Mouse (Mus musculus) skeletal muscle tissue, adult 2 months (tissue): Measurements from ENCODE around the gene Gimap8.
"Not testable (repeated sequence)": the region's sequence is repeated elsewhere in the genome, so short reads cannot be mapped to it uniquely, and the experiment has no call there.

Experiments
- DNase-seq: peaks from one replicate; pipeline ENCODE4 v3.0.0-alpha.2; 2012; ENCODE audit warnings: low read depth, low spot score

Gimap8 gene

DNA sequence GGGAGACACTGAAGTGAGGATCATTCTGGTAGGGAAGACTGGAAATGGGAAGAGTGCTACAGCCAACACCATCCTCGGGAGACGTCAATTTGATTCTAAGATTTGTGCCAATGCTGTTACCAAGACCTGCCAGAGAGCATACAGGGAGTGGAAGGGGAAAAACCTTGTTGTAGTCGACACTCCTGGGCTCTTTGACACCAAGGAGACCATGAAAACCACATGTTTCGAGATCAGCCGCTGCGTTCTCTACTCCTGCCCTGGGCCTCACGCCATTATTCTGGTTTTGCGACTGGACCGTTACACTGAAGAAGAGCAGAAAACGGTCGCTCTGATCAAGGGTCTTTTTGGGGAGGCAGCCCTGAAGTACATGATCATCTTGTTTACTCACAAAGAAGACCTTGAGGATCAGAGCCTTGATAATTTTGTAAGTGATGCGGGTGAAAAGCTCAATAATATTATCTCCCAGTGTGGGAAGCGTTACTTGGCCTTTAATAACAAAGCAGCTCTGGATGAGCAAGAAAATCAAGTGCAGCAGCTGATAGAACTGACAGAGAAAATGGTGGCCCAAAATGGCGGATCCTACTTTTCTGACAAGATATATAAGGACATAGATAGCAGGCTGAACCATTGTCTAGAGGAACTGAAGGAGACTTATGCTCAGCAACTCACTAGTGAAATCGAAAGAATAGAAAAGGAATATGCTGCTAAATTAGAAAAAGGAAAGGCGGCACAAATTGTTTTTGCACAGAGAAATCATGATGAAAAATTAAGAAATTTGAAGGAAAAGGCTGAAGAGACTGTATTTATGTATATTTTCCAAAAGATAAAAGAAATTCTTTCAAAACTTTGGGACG, 30.7 kb downstream of the Gimap8 start:
- no peak for DNase-seq

DNA sequence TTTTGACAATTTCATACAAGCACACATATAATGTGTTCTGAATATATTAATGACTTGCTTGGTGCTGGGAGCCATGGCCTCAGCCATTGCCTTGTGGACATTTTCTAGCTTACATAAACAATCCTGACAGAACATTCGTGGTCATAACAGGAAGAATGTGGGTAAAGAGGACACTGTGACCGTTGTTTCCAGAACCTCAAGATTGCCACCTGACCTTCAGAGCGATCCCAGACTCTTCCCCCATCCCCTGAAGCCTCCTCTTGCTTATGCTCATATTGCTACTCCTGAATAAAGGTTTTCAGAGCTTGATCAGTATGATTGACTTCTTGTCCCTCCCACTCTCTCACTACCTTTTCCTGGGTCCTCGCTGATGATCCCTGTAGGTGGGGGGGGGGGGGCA, 31.4 kb downstream of the Gimap8 start:
- no peak for DNase-seq

DNA sequence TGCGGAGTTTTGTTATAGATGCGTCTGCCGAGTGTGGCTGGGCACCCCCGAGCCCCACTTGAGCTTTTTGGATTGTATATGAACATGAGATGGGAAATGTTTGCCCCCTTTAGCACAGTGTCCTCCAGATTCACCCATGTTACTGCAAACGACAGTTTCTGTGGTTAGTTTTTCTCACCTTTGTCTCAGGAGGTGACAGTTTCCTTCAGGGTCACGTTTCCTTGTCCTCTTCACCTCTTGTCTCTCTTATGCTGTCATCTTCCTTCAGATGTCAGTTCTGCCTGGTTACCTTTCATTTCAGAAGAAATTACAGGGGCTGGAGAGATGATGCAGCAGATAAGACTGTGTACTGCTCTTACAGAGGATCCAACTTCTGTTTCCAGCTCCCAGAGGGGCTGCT, 32.7 kb downstream of the Gimap8 start:
- no peak for DNase-seq

DNA sequence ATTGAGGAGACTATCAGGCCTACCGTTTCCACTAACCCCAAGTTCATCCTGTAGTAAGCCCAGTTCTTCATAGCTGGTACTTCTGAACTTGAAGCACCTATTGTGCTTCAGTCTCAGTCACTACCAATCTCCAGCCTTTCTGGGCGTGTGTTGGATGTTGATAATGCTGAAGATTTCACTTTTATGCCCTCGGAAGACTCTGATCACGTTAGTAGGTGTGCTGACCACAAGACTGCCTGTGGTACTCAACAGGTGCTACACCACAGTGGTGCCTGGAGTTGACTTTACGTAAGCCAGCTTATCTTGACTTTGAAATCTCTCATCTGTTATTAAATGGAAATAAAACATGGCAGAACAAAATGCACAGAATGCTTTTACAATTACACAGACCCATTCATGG, 33.4 kb downstream of the Gimap8 start:
- DNase-seq = no peak

DNA sequence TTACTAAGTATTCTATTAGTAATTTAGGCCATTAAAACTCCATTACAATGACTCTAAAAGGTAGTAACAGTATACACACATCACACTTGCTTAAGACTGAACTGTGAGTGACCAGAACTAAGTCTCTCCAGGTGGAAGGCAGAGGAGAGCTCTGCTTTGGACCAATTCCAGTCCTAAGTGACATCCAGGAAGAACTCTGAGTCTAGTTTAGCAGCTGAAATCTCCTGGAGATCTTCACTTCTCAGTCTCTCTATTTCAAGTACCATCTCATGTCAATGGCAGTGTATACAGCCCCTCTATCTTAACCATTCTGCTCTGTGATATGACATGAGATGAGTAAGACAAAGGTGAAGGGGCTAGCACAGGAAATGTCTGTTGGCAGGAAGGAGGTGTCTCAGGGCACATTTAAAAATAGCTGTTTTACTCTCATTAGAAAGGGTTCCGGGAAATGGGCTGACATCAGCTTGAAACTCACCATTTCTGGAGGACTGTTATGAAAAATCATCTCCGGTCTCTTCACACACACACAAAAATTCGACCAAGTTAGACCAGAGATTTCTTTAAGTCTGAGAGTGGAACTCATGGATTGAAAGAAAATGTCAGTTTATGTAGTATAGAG, 34.5 kb downstream of the Gimap8 start:
- DNase-seq = no peak

DNA sequence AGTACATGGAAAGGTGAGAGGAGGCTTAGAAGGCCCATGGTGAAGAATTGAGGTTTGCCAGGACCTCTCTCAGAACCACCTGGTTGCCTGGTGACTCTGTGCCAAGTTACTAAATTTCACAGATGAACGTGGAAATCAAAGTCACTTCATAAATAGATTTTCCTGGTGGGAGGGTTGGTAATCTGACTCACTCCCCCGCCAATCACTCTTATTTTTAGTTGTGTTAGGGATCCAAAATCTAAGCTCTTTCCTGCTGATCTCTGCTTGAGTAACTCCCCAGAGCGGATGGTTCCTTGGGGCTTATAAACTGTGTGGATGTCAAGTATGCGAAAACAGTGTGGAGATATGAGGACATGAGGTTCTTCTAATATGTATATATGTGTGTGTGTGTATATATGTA, 35.2 kb downstream of the Gimap8 start:
- no peak for DNase-seq

- not testable (repeated sequence) for DNase-seq
Observed at GRCm38 (mm10) chr6:48683263-48683821, 36.3 kb downstream of the Gimap8 start.

DNA sequence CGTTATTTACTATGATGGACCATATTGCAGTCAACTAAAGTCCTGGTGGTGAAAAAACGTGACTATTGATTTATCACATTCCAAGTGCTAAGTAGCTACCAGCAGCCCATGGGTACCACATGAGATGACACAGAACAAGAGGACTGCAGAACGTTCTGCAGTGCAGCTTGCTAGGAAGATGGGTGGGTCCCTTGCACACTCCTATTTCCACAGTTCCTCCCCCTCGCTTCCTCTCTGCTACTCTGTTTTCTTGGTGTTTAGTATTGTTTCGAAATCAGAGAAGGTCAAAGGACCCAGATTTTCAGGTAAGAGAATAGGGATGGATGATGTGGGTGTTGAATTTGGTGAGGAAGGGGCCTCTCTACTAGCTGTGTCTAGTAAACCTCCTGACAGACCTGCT, 37.3 kb downstream of the Gimap8 start, which contains the start of gene Gimap4:
Gene Gimap4, plus strand, starts transcription at position 231 of the 400 bp plus-strand sequence.
- DNase-seq = no peak

DNA sequence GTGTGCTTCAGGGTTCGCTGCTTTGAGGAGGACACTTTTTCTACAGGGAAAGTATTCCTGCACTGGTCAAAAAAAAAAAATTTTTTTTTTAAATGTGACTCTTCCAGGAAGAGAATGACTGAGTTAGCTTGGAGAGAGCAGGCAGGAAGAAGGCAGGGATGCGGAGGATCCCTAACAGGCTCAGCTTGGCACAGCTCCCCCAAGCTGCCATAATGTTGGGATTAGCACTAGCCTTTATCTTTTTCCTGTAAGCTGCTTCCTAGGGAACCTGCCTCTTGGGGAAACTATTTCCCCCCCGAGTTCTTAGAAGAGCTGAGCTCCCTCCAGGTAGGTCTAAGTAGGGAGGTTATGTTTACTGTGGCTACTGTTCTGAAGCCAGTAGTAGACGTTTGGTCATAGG, 37.8 kb downstream of the Gimap8 start:
- no peak for DNase-seq

GRCm38 (mm10) chr6:48685251-48685650, 38.2 kb downstream of the Gimap8 start:
- DNase-seq = no peak

GRCm38 (mm10) chr6:48685694-48686665, 38.9 kb downstream of the Gimap8 start:
- no peak for DNase-seq

DNA sequence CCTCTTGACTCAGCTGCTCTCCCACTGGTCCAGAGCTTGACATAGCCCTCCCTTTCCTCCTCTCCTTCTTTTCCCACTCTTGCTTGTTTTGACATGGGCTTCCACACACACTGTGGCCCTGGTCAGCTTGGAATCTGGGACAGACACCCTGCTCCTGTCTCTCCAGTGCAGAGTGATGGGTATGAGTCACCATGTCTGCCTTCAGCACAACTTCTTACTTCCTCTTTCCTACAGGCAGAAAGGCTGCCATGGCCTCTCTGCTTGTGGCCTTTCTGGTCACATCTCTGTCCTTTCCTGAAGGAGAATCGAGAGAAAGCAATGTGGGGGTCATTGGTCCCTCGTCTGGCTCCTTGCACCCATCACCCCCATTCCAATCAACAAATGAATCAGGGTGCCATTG, 40.0 kb downstream of the Gimap8 start:
- DNase-seq = no peak

- DNase-seq = no peak
Observed at GRCm38 (mm10) chr6:48689320-48689719, 42.3 kb downstream of the Gimap8 start.

DNA sequence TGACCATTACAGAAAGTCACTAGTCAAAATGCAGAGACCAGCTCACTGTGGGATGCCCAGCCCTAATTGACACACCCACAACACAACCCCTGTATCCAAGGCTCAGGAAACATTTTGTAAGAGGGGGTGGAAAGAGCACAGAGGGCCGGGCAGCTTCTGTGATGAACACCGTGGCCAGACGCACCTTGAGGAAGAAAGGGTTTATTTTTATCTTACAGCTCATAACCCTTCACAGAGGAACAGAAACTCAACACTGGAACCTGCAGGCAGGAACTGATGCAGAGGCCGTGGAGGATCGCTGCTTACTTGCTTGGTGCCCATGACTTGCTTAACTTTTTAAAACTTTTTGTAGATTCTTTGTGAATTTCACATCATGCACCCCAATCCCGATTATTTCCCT, 45.9 kb downstream of the Gimap8 start:
- no peak for DNase-seq

GRCm38 (mm10) chr6:48696830-48697554, 50.0 kb downstream of the Gimap8 start:
- no peak for DNase-seq

DNA sequence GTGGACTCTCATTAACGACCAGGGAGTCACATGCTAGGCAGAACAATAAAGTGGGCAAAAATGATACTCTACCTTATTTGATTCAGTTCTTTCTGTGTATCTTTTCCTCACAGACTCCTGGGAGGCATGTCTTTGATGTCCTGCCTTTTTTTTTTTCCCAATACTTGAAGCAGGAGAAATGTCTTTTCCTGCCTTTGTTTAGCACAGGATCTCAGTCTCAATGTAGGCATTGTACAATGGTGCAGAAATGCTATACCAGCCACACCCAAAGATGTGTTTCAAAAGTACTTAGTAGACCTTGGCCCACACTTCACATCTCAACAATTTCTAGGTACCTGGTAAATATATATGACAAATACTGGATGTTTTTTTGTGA, 50.5 kb downstream of the Gimap8 start:
- no peak for DNase-seq

GRCm38 (mm10) chr6:48698066-48698856, 51.2 kb downstream of the Gimap8 start:
- DNase-seq = no peak

DNA sequence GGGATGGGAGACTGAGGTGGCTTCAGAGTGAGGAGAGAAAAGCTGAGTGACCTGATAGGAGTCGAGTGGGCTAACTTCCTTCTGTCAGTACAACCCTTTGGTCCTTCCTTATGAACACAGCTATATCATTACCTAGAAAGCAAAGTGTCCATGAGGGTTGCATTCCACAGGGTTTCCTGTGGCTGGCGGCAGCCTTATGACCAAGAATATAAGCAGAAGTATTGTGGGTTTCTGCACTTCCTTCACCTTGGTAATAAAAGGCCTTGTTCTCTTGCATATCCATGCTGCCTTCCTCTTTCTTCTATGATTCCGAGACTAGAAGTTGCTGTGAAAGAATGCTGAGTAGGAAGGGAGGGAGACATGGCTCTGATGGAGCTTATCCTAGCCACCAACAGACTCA, 51.9 kb downstream of the Gimap8 start:
- DNase-seq = no peak

GRCm38 (mm10) chr6:48700251-48701075, 53.4 kb downstream of the Gimap8 start:
- DNase-seq = peak; percentile 58
